Mouse (Mus musculus) thymus, adult 2 months (tissue): Measurements from ENCODE around the gene Mad1l1. TPM values are rescaled to one million over a fixed set of nuclear protein-coding genes. Genes with fewer than 3 reads are reported as not detected.

ENCODE experiments used
- DNase-seq: peaks from one replicate; pipeline ENCODE4 v3.0.0; 2021
- H3K27ac ChIP-seq: fragments of 200-500 bp; 2 replicates; pipeline ENCODE4 v1.5.1; 2012; ENCODE audit warnings: low read length, control low read depth; ENCODE audit not compliant: control insufficient read depth, insufficient read depth
- H3K27me3 ChIP-seq: fragments of 200-500 bp; 2 replicates; pipeline ENCODE4 v1.6.1; 2012; ENCODE audit warnings: mild to moderate bottlenecking, low read length, moderate library complexity, mixed read lengths; ENCODE audit not compliant: control insufficient read depth, insufficient read depth
- H3K36me3 ChIP-seq: fragments of 200-500 bp; 2 replicates; pipeline ENCODE4 v1.6.1; 2012; ENCODE audit warnings: mild to moderate bottlenecking, low read length, moderate library complexity; ENCODE audit not compliant: control insufficient read depth, insufficient read depth
- H3K4me1 ChIP-seq: fragments of 200-500 bp; replicated peaks from 2 replicates; pipeline ENCODE4 v1.6.1; 2012; ENCODE audit warnings: low read length; ENCODE audit not compliant: control insufficient read depth, insufficient read depth
- H3K4me3 ChIP-seq: fragments of 200-500 bp; 2 replicates; pipeline ENCODE4 v1.5.1; 2012; ENCODE audit warnings: mild to moderate bottlenecking, low read length, control low read depth, moderate library complexity; ENCODE audit not compliant: control insufficient read depth, insufficient read depth
- CTCF ChIP-seq: fragments of 200-500 bp; IDR thresholded peaks from 2 replicates; pipeline ENCODE4 v1.5.1; 2012; ENCODE audit warnings: mild to moderate bottlenecking, control low read depth, low read length, moderate library complexity, borderline replicate concordance; ENCODE audit not compliant: control insufficient read depth, poor library complexity, insufficient read depth; ENCODE audit errors: extremely low read depth
- POLR2A ChIP-seq: fragments of 200-500 bp; IDR thresholded peaks from 2 replicates; pipeline ENCODE4 v1.6.1; 2012; ENCODE audit warnings: mild to moderate bottlenecking, low read length, control low read depth, moderate library complexity; ENCODE audit not compliant: control insufficient read depth, poor library complexity, insufficient read depth; ENCODE audit errors: extremely low read depth
- WGBS: fragments of 180-500 bp; shearing (Covaris S2); methylation state at CpG from one replicate; pipeline ENCODE4 v1.1.7; 2018; 5-methylcytosine and 5-hydroxymethylcytosine counted together
- polyA plus RNA-seq: library from polyadenylated mRNA; depleted of rRNA; stranded (reverse); fragments of >200 nt; gene quantifications from 2 replicates; pipeline ENCODE4 v1.2.3, GENCODE M21; 2012

Mad1l1 gene
- polyA plus RNA-seq, 1 experiment, result 252 TPM

GRCm38 (mm10) chr5:140205991-140206390, 115.4 kb downstream of the Mad1l1 start:
- no peaks in the 10 kb centered on the region for H3K36me3 ChIP-seq
- no peaks in the 10 kb centered on the region for H3K27me3 ChIP-seq
- peaks cover 71% of the 10 kb centered on the region for H3K4me1 ChIP-seq
- no peak overlapping the region for H3K4me3 ChIP-seq
- no peak overlapping the region for H3K27ac ChIP-seq
- DNase-seq, result no peak
- TF ChIP-seq POLR2A, result no peak
- no peak for TF ChIP-seq CTCF
- WGBS, result 95% methylated on average over 2 of the region's 2 CpGs

GRCm38 (mm10) chr5:140204465-140204864, 116.9 kb downstream of the Mad1l1 start:
- Histone ChIP-seq H3K4me1 (peaks cover 70% of the 10 kb centered on the region), H3K36me3 (no peaks in the 10 kb centered on the region), H3K27me3 (no peaks in the 10 kb centered on the region), H3K4me3 (no peak overlapping the region), H3K27ac (no peak overlapping the region)
- DNase-seq, result no peak
- TF ChIP-seq CTCF, result no peak
- no peak for TF ChIP-seq POLR2A
- 76% methylated on average over 3 of the region's 3 CpGs for WGBS

- no peaks in the 10 kb centered on the region for H3K36me3 ChIP-seq
- no peak for DNase-seq
- no peaks in the 10 kb centered on the region for H3K27me3 ChIP-seq
- 93% methylated on average over 4 of the region's 5 CpGs for WGBS
- H3K4me1 ChIP-seq, result peaks cover 72% of the 10 kb centered on the region
- no peak overlapping the region for H3K27ac ChIP-seq
- TF ChIP-seq POLR2A, result no peak
- no peak for TF ChIP-seq CTCF
- H3K4me3 ChIP-seq, result no peak overlapping the region
Measured at GRCm38 (mm10) chr5:140204037-140204436, 117.3 kb downstream of the Mad1l1 start.

GRCm38 (mm10) chr5:140202451-140202850, 118.9 kb downstream of the Mad1l1 start:
- Histone ChIP-seq H3K4me3 (no peak overlapping the region), H3K4me1 (peaks cover 75% of the 10 kb centered on the region), H3K27ac (peak overlapping the region; percentile 96), H3K36me3 (no peaks in the 10 kb centered on the region), H3K27me3 (no peaks in the 10 kb centered on the region)
- no peak for TF ChIP-seq POLR2A
- no peak for TF ChIP-seq CTCF
- whole genome bisulfite sequencing, result 96% methylated on average over 2 of the region's 2 CpGs
- no peak for DNase-seq

GRCm38 (mm10) chr5:140201566-140201965, 119.8 kb downstream of the Mad1l1 start:
- 91% methylated on average over 5 of the region's 5 CpGs for WGBS
- no peak for TF ChIP-seq POLR2A
- no peak for TF ChIP-seq CTCF
- Histone ChIP-seq H3K4me3 (no peak overlapping the region), H3K36me3 (no peaks in the 10 kb centered on the region), H3K27me3 (no peaks in the 10 kb centered on the region), H3K4me1 (peaks cover 68% of the 10 kb centered on the region), H3K27ac (peak overlapping the region; percentile 96)
- no peak for DNase-seq

GRCm38 (mm10) chr5:140201109-140201508, 120.2 kb downstream of the Mad1l1 start:
- H3K27ac ChIP-seq, result peak overlapping the region; percentile 96
- 0% methylated on average over 1 of the region's 1 CpGs for WGBS
- no peaks in the 10 kb centered on the region for H3K36me3 ChIP-seq
- TF ChIP-seq POLR2A (0 out of 2 replicates have a peak, but pooled peaks have one; percentile 44), CTCF (no peak)
- peaks cover 68% of the 10 kb centered on the region for H3K4me1 ChIP-seq
- H3K4me3 ChIP-seq, result no peak overlapping the region
- peak; percentile 62 for DNase-seq
- no peaks in the 10 kb centered on the region for H3K27me3 ChIP-seq

- H3K4me1 ChIP-seq, result peaks cover 67% of the 10 kb centered on the region
- peaks cover 11% of the 10 kb centered on the region for H3K36me3 ChIP-seq
- TF ChIP-seq POLR2A (0 out of 2 replicates have a peak, but pooled peaks have one; percentile 24), CTCF (no peak)
- no peaks in the 10 kb centered on the region for H3K27me3 ChIP-seq
- WGBS, result 22% methylated on average over 4 of the region's 4 CpGs
- peak overlapping the region; percentile 68 for H3K27ac ChIP-seq
- H3K4me3 ChIP-seq, result no peak overlapping the region
- peak; percentile 89 for DNase-seq
Measured at GRCm38 (mm10) chr5:140197705-140198104, 123.6 kb downstream of the Mad1l1 start.
